Mouse (Mus musculus) spleen, embryonic (tissue): ENCODE results near the gene Cd24a.

Source experiments
- CTCF ChIA-PET: fragments of 350-600 bp; sonication (Branson Sonifier 250); formaldehyde crosslinking; loops from one replicate; lab custom pipeline; 2022; lab: Charles Lee

Cd24a gene

GRCm38 (mm10) chr10:43577997-43578331, at the start of gene Cd24a:
Gene Cd24a, plus strand, starts transcription at chr10:43578284.
- CTCF ChIA-PET, result no interaction called here

GRCm38 (mm10) chr10:43534382-43534781, 43.7 kb upstream of the Cd24a start:
- CTCF ChIA-PET, result no interaction called here

- CTCF ChIA-PET, result no interaction called here
Observed at GRCm38 (mm10) chr10:43537652-43538051, 40.4 kb upstream of the Cd24a start.

- CTCF ChIA-PET, result interaction anchor here (0.6 kb wide), 1 partner anchor 488 kb away, joined by 3 read pairs; no protein-coding TSS in a partner anchor
Observed at GRCm38 (mm10) chr10:43538831-43539230, 39.3 kb upstream of the Cd24a start.

- CTCF ChIA-PET, result interaction anchor here (0.6 kb wide), 2 partner anchors 62 to 1400 kb away, joined by 3 read pairs; no protein-coding TSS in a partner anchor
Observed at GRCm38 (mm10) chr10:43539746-43540310, 38.3 kb upstream of the Cd24a start.

GRCm38 (mm10) chr10:43540442-43541152, 37.5 kb upstream of the Cd24a start, which contains the start of gene 1700021F05Rik:
Gene 1700021F05Rik, minus strand, starts transcription at chr10:43540994.
- CTCF ChIA-PET, result interaction anchor here (0.6 kb wide), 2 partner anchors 63 to 1399 kb away, joined by 3 read pairs; no protein-coding TSS in a partner anchor

GRCm38 (mm10) chr10:43541153-43541544, 36.9 kb upstream of the Cd24a start:
- CTCF ChIA-PET, result no interaction called here

GRCm38 (mm10) chr10:43549411-43549810, 28.7 kb upstream of the Cd24a start:
- CTCF ChIA-PET, result no interaction called here

- CTCF ChIA-PET, result no interaction called here
Observed at GRCm38 (mm10) chr10:43550923-43551322, 27.2 kb upstream of the Cd24a start.

- CTCF ChIA-PET, result no interaction called here
Observed at GRCm38 (mm10) chr10:43551388-43551787, 26.7 kb upstream of the Cd24a start.

- CTCF ChIA-PET, result no interaction called here
Observed at GRCm38 (mm10) chr10:43557630-43558165, 20.4 kb upstream of the Cd24a start.

- CTCF ChIA-PET, result no interaction called here
Observed at GRCm38 (mm10) chr10:43559313-43559712, 18.8 kb upstream of the Cd24a start.

GRCm38 (mm10) chr10:43560765-43561164, 17.3 kb upstream of the Cd24a start:
- CTCF ChIA-PET, result no interaction called here

- CTCF ChIA-PET, result no interaction called here
Observed at GRCm38 (mm10) chr10:43561311-43561710, 16.8 kb upstream of the Cd24a start.

GRCm38 (mm10) chr10:43574352-43574751, 3.7 kb upstream of the Cd24a start:
- CTCF ChIA-PET, result interaction anchor here (1.9 kb wide), 1 partner anchor 345 kb away, joined by 9 read pairs; no protein-coding TSS in a partner anchor

GRCm38 (mm10) chr10:43574956-43575355, 3.1 kb upstream of the Cd24a start:
- CTCF ChIA-PET, result interaction anchor here (0.6 to 1.9 kb wide), 3 partner anchors 121 to 344 kb away, joined by 3 to 9 read pairs (median 4); no protein-coding TSS in a partner anchor

GRCm38 (mm10) chr10:43577299-43577996, 636 bp upstream of the Cd24a start:
- CTCF ChIA-PET, result interaction anchor here (0.6 kb wide), 2 partner anchors 114 to 362 kb away, joined by 5 to 6 read pairs; no protein-coding TSS in a partner anchor

GRCm38 (mm10) chr10:43578366-43578753, 276 bp downstream of the Cd24a start:
- CTCF ChIA-PET, result no interaction called here

GRCm38 (mm10) chr10:43578754-43579380, 783 bp downstream of the Cd24a start:
- CTCF ChIA-PET, result no interaction called here

- CTCF ChIA-PET, result interaction anchor here (0.6 to 1.0 kb wide), 4 partner anchors 57 to 331 kb away, joined by 4 to 10 read pairs (median 5); no protein-coding TSS in a partner anchor
Observed at GRCm38 (mm10) chr10:43579381-43580261, 1.5 kb downstream of the Cd24a start.
